Mouse (Mus musculus) thymus, postnatal 0 days (tissue): Measurements from ENCODE around the gene Kif1bp. TPM values are rescaled to one million over a fixed set of nuclear protein-coding genes. Genes with fewer than 3 reads are reported as not detected.
A peak's percentile ranks its signal among the peaks of the same experiment; 100 is the strongest.

Experiments used
- DNase-seq: peaks from one replicate; pipeline ENCODE4 v3.0.0-alpha.2; 2015; ENCODE audit warnings: low spot score
- polyA plus RNA-seq: library from polyadenylated mRNA; unstranded; fragments of >200 nt; fragmentation: Nextera tagmentation; extraction: Ambion mirVana; gene quantifications from 2 replicates; pipeline ENCODE4 v1.2.1, GENCODE M21; 2015

The Kif1bp gene
- polyA plus RNA-seq, 1 experiment from 2014 or later = 26.5 TPM

DNA sequence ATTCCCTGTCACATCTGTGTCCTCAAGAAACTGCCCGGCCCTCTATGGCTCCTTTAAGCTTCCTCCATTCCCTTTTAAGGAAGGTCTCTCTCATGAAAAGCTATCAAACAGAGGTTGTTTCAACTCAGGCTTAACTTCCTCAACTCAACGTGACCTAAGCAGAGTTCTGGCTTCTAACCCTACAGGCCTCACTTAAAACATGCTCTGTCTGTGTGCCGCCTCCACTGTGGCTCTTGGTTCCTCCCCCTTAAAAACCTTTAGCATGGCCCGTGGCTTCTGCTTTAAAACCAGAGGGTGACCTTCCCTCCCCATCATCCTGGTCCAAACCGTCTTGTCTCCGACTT is 21.7 kb downstream of the Kif1bp start:
- DNase-seq = no peak

DNA sequence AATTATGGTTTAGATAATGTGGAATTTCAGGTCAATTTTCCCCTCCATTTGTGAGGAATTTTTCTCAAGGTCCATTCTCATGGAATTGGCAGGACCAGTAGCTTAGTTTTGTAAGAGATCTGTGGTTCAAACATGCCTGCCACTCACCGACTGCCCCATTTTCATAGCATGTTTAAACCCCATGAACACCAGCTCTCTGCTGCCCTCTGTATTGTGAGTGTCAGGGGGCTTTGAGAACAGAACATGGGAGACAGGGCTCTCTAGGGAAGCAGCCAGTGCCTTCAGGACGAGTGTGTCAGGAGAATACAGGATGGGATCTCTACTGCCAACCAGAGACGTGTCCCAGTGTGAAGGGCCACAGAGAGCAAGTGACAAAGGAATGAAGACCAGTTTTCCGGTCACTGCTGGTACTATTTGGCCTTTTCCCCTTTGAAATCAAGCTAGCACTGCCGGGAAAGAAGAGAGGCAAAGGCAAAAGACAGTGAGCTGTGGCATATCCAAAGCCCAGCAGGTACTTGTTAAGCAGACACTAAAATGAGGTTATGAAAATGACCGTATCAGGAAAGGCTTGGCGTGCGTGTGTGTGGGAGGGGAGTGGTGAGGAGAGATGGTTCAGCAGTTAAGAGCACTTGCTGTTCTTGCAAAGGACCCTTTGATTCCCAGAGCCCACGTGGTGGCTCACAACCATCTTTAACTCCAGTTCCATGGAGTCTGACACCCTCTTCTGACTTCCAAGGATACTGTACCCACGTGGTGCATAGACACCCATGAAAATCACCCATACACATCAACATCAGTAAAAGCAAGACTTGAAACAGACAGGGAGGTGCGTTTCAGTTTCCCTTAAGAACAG is 22.3 kb downstream of the Kif1bp start:
- no peak for DNase-seq

DNA sequence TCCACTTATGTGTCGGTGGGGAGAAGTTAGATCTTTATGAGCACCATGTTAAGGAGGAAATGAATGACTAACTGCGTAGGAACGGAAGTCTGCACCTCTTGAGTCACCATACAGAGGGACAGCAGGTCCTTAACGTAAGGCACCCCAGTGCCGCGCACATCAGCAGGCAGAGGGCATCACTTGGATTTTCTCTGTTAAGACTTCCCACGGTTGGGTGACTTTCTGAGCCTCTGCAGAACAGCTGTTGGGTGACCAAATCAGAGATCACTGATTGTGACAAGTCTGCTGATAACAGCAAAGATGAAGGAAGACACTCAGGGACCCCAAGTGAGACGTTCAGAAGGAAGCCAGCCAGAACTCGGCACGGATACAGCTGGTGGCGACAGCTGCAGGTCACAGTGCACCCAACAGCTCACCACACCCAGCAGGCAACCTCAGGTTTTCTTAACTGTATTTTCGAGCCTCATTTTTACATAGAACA is 24.6 kb downstream of the Kif1bp start:
- DNase-seq = peak; percentile 87

DNA sequence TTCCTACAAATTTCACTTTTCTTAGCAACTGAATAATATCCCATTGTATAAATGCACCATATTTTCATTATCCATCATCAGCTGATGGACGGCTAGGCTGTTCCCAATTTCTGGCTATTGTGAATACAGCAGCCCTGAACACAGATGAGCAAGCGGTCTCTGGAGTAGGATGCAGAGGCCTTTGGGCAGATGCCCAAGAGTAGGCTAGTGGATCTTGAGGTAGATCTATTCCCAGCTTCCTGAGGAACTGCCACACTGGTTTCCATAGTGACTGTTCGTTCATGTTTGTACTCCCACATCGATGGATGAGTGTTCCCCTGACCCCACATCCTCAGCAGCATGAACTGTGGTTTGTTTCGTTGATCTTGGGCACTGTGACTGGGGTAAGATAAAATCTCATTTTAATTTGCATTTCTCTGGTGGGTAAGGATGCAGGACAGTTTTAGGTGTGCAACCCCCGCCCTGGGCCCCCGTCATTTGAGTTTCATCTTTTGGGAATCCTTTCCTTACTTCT is 27.4 kb downstream of the Kif1bp start:
- no peak for DNase-seq

DNA sequence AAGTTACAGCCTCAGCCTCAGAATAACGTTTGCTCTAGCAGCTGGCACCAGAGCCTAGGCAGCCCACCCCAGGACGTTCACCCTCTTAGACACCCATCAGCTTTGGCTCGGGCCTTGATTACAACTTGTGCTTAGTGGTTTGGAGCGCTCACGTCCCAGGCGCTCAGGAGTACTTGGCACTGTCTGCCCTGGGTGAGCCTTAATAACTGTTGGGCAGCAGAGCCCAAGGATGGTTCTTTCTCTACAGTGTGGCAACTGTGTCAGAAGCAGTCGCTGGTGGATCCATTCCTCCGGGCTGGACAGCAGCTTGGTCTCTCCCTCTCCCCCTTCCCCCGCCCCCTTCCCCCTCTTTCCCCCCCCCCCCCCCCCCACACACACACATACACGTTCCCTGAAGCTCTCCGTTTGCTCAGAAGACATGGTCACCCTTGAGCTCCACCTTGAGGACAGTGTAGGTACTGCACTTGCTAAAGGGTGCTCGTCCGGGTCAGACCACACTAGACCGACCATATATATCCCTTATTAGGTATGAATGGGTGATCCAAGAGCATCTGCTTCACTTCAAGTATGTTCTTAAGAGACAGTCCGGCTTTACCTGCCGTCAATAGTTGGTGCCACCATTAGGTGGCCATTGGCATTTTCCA is 28.6 kb downstream of the Kif1bp start:
- DNase-seq = peak; percentile 79

DNA sequence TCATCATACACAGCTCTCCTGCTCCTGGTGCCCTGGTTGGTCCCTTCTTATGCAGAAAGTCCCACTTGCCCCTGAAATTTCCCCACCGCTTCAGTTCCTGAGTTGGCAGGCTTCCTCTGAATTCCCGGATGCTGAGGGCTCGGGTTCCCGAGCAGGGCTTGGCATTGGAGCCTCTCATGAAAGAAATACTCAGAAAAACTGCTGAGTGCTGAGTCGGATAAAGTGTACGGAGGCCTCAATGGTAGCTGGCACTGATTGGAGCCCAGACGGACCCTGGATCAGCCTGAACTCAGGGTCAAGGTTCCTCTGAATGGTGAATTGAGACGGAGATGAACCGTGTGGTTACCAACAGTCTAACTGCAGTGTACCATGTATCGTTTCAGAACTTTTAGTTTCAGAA is 31.8 kb downstream of the Kif1bp start:
- DNase-seq = no peak

DNA sequence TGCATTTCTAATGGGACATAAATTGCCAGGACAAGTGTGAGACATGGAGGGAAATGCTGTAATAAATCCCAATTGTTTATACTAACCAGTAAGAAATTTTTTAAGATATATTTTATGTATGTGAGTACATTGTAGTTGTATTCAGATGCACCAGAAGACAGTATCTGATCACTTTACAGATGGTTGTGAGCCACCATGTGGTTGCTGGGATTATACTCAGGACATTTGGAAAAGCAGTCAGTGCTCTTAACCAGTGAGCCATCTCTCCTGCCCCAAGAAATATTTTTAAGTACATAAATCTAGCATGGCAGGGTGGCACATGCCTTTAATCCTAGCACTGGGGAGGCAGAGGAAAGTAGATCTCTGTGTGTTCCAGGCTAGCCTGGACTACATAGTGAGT is 32.5 kb downstream of the Kif1bp start:
- no peak for DNase-seq

DNA sequence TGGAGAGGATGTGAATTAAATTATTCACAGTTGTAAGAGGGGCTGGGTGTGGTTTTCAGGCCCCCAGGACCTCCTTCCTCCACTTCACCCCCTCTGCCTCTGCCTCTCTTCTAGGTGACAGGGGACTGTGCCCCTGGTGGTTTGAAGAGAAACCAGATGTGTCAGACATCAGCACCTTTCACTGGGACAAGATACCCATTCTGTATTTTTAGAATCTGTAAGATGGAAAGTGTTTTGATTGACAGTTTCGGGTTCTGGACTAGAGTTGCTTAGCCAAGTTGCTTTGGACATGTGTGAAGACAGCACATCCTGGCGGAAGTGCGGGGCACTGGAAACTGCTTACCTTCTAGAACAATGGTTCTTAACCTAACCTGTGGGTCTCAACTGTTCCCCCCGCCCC is 33.9 kb downstream of the Kif1bp start:
- peak; percentile 64 for DNase-seq

DNA sequence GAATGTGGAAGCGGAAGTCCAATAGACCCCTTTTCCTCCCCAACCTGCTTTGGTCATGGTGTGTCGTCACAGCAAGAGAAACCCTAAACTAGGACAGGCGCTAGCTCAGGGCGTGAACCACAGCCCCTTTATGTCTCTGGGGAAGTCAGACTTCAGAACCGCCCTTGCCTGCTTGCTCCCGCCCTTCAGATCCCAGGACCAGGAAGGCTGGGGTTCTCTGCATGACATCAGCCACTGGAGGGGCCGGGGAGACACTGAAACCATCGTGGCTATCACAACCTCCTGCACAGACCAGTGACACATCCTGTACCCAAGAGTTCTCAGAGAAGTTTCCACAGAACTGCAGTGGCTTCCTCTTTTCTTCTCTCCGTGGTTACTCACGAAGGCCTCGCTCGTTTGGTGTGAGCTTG is 34.9 kb downstream of the Kif1bp start:
- peak; percentile 78 for DNase-seq

DNA sequence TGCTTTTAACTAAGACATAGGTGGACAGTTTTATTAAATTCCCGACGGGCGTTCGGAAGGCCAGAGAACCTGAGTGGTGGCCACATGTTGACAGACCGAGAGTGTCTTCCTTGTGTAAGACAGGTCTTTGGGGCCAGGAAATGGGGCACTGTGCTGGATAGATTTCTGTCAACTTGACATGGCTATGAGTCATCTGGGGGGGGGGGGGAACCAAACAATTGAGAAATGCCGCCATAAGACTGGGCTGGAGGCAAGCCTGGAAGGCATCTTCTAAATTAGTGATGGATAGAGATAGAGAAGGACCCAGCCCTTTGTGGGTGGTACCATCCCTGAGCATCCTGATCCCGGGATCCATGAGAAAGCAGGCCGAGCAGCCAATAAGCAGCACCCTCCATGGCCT is 35.3 kb downstream of the Kif1bp start:
- no peak for DNase-seq

DNA sequence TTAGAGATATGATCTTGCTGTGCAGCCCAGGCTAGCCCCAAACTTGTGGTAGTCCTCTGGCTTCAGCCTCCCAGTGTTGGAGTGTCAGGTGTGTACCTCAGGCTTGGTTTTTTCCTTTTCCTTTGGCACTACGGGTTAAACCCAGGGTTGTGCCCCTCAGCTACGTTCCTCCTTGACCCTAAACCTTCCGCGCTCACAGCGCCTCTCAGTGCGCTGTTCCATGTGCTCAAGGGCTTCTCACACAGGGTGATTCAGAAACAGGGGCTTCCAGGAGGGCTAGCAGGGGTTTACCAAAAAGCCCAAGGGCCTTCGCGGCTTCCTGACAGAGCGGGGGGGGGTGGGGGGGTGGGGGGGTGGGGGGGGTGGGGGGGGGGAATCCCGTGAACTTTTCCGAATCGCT is 35.8 kb downstream of the Kif1bp start:
- DNase-seq = no peak

DNA sequence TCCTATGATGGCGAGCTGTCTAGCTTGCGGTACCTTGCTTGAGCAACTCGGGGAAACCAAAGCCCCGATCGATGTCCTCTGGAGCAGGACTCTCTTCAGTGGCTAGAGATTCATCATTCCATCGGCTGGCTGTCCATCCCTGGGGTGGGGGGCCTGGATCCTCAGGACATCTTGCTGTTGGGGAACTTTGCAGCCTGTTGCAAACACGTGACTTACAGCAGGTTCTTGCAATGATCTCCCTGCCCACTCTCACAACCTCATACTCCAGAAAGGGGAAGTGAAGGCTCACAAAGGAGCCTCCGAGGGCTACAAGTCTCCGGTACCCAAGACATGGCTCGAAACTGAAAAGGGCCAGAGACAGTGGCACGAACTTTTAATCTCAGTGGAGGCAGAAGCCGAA is 36.8 kb downstream of the Kif1bp start:
- no peak for DNase-seq

DNA sequence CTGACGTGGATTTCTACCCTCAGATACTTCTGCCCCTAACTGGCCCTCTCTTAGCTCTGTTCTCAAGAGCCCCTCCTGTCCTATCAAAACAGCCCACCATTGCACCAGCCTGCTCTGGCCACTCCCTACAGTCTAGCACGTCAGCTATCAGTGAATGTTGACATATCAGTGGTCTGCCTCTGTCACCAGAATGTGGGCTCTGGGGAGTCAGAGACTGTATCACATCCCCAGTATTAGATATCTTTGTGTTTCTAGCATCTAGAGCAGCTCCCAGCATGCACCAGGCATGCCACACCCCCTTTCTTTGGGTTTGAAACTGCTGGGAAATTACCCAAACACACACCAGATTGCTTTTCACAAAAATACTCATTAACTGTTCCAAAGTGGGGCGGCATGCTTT is 37.5 kb downstream of the Kif1bp start:
- DNase-seq = no peak

DNA sequence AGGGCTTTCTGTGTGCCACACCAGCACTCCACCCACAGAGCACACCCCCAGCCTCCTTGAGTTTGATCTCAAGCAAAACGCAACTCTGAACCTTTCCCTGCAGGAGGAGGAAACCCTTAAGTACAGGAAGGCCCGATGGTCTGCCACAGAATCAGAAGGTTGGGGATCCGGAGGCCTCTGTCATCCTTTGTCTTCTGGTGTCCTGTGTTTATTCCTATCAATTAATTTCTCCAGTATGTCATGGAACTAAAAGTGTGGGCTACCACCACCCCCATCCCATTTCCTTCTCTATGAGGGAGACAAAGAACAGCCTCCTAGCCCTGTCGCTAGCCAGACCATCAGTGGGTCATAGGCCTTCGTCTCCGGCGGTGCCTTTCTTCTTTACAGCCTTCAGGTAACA is 43.7 kb downstream of the Kif1bp start:
- no peak for DNase-seq

DNA sequence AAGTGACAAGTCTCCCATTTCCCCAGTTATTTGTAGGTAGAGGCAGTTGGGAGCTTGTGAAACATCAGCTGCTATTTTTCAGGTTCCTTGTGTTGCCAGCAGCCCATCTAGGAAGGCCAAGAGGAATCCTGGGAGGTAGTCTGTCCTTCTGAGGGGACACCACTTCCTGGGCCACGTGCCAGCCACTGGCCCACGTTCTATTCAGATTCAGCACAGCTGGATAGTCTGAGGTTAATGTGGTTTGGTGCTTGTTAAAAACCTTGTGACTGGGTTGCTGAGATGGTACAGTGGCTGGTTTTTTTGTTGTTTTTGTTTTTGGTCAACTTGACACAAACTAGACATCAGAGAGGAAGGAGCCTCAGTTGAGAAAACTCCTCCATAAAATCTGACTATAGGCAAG is 45.4 kb downstream of the Kif1bp start:
- peak; percentile 17 for DNase-seq

DNA sequence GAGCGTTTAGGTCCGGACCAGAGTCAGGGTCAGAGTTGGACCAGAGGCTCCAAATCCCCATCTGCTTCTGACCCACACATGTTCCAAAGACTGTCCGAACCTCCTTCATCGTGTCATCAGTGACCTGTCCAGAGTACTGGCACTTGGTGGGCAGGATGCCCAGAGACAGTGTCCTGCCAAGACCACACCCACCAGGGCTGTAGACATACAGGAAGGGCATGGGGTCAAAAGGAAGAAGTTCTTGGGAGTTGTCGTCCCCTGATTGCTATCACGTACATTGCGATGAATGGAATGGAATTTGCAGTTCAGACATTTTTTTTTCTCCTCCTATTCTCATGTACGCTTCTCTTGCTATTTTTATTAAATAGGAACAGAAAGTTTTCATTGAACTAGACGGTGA is 48.1 kb downstream of the Kif1bp start:
- no peak for DNase-seq

DNA sequence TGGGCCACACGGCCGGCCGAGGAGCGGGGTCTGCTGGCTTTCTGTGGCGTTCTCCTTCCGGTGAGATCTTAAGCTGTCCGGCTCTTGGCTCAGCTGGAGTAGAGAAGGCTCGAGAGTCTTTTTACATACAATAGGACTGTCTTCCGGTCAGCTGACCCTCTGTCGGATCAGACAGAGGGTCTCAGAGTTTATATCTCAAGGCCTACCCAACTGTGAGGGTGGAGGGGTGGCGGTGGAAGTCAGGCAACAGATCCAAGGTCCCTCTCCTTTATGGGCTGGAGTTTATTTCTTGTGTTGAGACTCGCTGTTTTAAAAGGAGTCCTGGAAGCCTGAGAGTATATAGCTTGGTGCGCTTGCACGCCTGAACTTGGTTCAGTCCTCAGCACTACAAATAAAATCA is 50.9 kb downstream of the Kif1bp start, which contains the start of gene Srgn:
TSS of gene Srgn (minus strand) at position 101 of the 400 bp plus-strand sequence.
- no peak for DNase-seq

DNA sequence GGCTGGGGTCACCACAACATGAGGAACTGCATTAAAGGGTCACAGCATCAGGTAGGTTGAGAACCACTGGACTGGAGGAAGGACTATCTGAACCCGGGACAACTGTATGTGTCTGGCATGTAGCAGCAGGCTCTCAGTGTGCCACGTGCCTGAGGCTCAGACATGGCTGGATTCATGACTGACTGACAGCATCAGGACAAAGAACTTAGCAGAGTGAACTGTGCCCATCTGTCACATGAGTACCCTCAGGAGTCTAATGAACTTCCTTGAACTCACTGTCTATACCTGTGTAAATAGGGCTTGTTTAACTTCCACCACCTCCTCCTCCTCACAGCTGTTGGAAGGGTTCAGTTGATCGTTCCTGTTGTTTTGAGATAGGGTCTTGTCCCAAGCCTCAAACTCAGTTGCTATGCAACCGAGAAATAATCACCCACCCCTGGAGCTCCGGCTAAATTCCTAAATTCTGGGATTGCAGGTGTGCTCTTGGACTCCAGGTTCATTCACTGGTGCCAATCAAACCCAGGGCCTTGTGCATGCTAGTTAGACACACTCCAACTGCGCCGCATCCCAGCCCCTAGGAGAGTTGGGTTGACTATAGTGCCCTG is 55.8 kb downstream of the Kif1bp start:
- DNase-seq = no peak

DNA sequence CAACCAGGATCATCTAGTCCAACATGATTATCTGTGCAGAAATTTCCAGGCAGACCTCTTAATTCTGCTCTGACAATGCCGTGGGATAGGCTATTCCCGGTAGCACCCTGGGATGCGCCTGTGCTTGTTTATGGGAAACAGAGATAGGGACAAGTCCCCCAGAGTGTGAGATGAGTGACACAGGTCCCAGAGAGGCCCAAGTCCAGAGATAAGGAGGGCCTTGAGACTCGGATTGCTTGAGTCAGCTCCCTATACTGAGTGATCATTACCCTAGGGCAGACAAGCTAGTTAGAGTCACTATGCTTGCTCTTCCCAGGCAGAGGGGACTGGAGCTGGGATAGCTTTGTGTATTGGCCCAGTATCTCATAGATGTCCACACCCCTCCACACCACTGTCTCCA is 56.5 kb downstream of the Kif1bp start:
- DNase-seq = no peak

DNA sequence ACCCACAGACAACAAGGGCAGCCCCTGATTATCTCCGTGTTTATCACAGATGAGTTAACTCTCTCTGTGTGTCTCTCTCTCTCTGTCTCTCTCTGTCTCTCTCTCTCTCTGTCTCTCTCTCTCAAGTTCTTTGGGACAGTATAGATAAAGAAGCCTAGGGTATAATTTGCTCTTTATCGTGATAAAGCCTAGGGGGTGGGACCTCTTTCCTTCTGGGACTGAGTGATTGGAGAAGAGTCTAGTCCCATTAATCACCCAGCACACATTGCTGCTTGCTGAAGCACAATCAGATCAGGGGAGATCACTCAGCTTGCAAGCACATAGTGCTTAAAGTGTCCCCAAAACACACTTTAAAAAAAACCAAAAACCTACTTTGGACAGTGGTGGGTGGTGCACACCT is 57.3 kb downstream of the Kif1bp start:
- no peak for DNase-seq

DNA sequence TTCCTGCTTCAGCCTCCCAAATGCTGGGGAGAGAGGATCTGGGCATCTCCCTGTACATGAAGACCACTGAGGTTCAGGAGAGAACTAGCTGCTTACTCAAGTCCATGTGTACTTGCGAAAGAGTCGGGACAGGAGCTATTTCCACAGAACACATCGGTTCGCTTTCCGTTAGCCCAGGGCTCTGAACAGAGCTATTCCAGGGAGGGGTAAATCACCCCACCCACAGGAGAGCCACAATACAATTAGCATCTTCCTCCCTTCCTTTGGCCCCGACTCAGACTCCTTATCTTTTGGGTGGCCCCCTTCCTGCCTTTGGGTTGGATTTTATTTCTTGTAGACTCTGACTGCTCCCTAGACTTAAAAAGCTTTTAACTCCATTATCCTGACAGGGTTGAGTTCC is 60.7 kb downstream of the Kif1bp start:
- DNase-seq = no peak

DNA sequence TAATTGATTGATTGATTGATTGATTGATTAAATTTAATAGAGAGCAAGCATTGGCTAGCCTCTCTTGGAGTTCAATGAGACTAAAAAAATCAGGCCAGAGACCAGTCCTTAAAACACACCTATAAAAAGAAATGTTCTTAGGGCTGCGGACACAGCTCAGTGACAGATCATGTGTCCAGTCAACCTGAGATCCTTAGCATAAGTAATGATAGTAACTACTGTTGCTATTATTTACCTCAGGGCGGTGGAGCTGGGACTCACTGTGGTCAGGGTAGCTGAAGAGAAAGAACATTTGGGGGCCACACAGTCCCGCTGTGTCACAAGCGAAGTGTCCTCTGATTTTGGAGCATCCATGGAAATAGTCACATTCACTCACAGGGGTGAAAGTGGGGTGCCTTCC is 65.4 kb downstream of the Kif1bp start:
- no peak for DNase-seq
